Mouse (Mus musculus) gastrocnemius, postnatal 36 days (tissue): ENCODE results near the gene Gstt1. TPM values are rescaled to one million over a fixed set of nuclear protein-coding genes. Genes with fewer than 3 reads are reported as not detected.

Experiments used
- DNase-seq, 2 experiments: peaks; one replicate each; pipeline ENCODE4 v3.0.0; 2022
- intact Hi-C: fragments of 180-260 bp; cut with DNase I; formaldehyde crosslinking; loops from one replicate; pipeline ENCODE4 v1.15.1; 2025
- total RNA-seq, 2 experiments: library from RNA; stranded (reverse); gene quantifications; 2 replicates each; pipeline ENCODE4 v1.2.3; 2021

Gstt1 gene
- total RNA-seq, 2 experiments from 2014 or later: 4.4 to 5.6 TPM

GRCm38 (mm10) chr10:75766856-75767255 is 31.5 kb downstream of the Gstt1 start:
- intact Hi-C loops: no loop called here
- DNase-seq: no peak

GRCm38 (mm10) chr10:75764519-75765473 is 33.6 kb downstream of the Gstt1 start:
- peak; percentile 37 to 38 for DNase-seq
- intact Hi-C loops: no loop called here

- intact Hi-C loops: no loop called here
- peak; percentile 91 to 95 for DNase-seq
These were observed 34.5 kb downstream of the Gstt1 start, which contains the start of gene Cabin1 for GRCm38 (mm10) chr10:75763682-75764518. Cabin1 (minus strand) TSS chr10:75764341.

DNA sequence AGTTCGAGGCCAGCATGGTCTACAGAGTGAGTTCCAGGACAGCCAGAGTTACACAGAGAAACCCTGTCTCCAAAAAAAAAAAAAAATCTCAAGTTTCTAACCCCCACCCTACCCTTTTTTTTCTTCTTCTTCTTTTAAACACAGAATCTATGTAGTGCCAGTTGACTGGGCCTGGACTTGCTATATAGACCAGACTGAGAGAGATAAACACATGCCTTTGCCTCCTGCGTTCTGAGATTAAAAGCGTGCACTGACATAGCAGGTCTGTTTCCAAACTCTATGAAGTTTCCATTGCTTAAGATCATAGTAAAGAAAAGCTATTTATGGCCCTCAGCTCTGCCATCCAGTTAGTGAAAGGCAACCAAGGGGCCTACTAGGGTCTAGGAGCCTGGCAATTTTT is 36.0 kb downstream of the Gstt1 start:
- DNase-seq: no peak
- intact Hi-C loops: no loop called here

- intact Hi-C loops: no loop called here
- no peak for DNase-seq
These were observed 38.1 kb downstream of the Gstt1 start for GRCm38 (mm10) chr10:75760311-75760710.

DNA sequence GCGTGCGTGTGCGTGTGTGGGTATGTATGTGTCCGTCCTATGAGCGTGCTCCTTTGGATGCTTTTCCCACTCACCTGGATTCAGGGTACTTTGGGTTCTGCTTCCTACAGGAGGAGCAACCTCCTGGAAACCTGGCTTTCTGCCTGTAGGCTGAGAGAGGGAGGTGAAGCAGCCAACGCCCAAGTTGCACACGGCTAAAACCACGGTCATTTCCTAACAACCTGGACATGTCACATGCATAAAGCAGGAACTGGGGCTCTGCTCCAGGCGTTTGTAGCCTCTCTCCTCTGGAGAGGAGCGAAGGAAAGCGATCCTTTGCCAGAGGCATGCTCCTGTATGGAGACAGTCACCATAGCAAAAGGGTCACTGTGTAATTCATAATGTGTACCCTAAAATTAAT is 41.7 kb downstream of the Gstt1 start:
- intact Hi-C loops: no loop called here
- DNase-seq: no peak

- peak; percentile 63 to 74 for DNase-seq
- intact Hi-C loops: loop anchor here (1.0 to 2.0 kb wide), 3 partner anchors 88 to 207 kb away; no protein-coding TSS in a partner anchor
These were observed 54.4 kb downstream of the Gstt1 start for GRCm38 (mm10) chr10:75744017-75744416.

DNA sequence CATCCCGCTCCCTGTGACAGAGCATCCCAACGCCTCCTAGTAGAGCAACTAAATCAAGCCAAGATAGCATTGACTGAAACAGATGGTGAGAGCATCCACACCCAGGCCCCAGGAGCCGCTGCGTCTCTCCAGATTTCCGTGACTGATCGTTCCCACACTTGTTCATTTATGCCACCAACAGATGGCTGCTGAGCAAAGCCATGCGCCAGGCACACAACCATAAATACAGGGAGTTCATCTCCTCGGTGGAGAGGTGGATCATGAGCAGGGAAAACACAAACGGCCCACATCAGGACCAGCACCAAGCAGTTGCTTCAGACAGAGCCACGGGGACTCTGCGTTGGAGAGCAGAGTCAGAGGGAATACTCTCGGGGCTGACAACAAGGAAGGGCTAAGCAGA is 55.0 kb downstream of the Gstt1 start:
- DNase-seq: no peak
- intact Hi-C loops: no loop called here

DNA sequence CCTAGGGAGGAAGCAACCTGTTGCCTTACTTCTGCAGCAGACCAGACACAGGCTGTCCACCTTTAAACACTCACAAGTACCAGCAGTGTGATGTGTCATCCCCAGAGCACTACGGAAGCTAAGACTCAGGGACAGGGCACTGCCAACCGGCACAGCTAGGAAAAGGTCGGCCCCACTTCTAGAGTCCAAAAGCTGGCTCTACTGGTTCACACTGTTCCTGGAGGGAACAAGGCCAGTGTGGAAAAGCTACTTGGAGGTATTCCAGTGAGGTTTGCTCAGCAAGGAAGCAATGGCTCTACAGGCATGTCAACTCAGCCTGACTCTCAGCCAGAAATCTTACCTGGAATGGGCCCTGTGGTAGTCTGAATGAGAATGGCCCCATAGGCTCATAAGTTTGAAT is 57.5 kb downstream of the Gstt1 start:
- no peak for DNase-seq
- intact Hi-C loops: no loop called here

Other genes with a start within 250 kb of the Gstt1 start
- gene Lrrc75b, start 238.3 kb downstream of the Gstt1 start, total RNA-seq: under 1 TPM; 0.20 to 0.64 TPM
- under 1 TPM in 1 of 2 experiments, not detected in 1; 0.33 TPM for gene Ggt1, start 237.0 kb downstream of the Gstt1 start, total RNA-seq
- 1 to 10 TPM; 3.0 to 5.2 TPM for gene Ggt5, start 209.2 kb downstream of the Gstt1 start, total RNA-seq
- gene Susd2, start 154.6 kb downstream of the Gstt1 start, total RNA-seq: 1 to 10 TPM in 1 of 2 experiments, under 1 TPM in 1; 0.99 to 1.4 TPM
- 1 to 10 TPM; 7.3 to 8.7 TPM for gene Cabin1, start 34.2 kb downstream of the Gstt1 start, total RNA-seq
- gene Ddt, start 25.2 kb downstream of the Gstt1 start, total RNA-seq: 10 to 100 TPM; 28.5 to 41.7 TPM
- gene Gm20441, start 17.6 kb downstream of the Gstt1 start, total RNA-seq: not detected
- gene Gstt3, start 17.2 kb downstream of the Gstt1 start, total RNA-seq: 1 to 10 TPM; 3.3 to 3.5 TPM
- gene Gstt4, start 24.0 kb upstream of the Gstt1 start, total RNA-seq: not detected
- 1 to 10 TPM; 3.6 to 4.7 TPM for gene Gstt2, start 38.8 kb upstream of the Gstt1 start, total RNA-seq
- 100 to 1,000 TPM; 135 to 144 TPM for gene Mif, start 61.7 kb upstream of the Gstt1 start, total RNA-seq
- not detected for gene Derl3, start 94.8 kb upstream of the Gstt1 start, total RNA-seq
- gene Smarcb1, start 123.0 kb upstream of the Gstt1 start, total RNA-seq: 10 to 100 TPM; 10.8 to 12.2 TPM
- gene Chchd10, start 134.5 kb upstream of the Gstt1 start, total RNA-seq: 1,000 to 10,000 TPM; 1,320 to 1,585 TPM
- 1 to 10 TPM; 2.1 to 2.3 TPM for gene Mmp11, start 137.9 kb upstream of the Gstt1 start, total RNA-seq
- gene Gm867, start 142.1 kb upstream of the Gstt1 start, total RNA-seq: not detected
- gene Vpreb3, start 144.5 kb upstream of the Gstt1 start, total RNA-seq: not detected
- not detected for gene Gm5134, start 155.9 kb upstream of the Gstt1 start, total RNA-seq
- gene Zfp280b, start 234.1 kb upstream of the Gstt1 start, total RNA-seq: 1 to 10 TPM; 6.5 to 7.4 TPM